Comparison of ENCODE assay signal across 18 mouse cellular contexts in the genomic region with DNA sequence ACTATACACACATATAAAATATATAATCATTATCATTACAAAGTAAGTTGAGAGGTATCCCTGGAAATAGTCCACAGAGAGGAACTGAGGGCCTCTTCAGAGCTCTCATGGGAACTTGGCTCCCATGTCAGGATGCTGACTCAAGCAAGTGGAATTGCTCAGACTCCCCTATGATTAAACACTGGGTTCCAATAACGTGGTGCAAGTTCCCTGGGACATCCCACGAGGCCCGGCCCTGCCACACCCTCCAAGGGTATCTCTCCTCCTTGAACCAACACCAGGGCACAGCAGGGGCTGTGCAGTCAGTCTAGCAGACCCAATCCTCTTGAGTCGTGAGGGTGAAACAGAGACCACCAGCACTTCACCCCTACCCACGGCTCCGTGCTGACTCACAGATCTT. TPM values are rescaled to one million over a fixed set of nuclear protein-coding genes. Genes with fewer than 3 reads are reported as not detected.
A peak's percentile ranks its signal among the peaks of the same experiment; 100 is the strongest.
DNase-seq lines count a peak whose midpoint lies in the region; ATAC-seq and TF ChIP-seq lines count a peak whose summit lies in the region.
"Had no signal": no experiment of that assay in that cellular context is flagged by ENCODE, and none has a peak within 500 bp of the region (broad histone marks: within the 10 kb centered on the region; RNA-seq: fewer than 3 reads in every experiment).

No protein-coding gene starts in this region.

- no peaks in the 10 kb centered on the region for H3K9me3 ChIP-seq in intestine, embryonic 15.5 days
- no peaks in the 10 kb centered on the region for H3K9me3 ChIP-seq in intestine, embryonic 16.5 days (ENCODE audit: control insufficient read depth, low read length)
- H3K9me3 ChIP-seq in liver, embryonic 15.5 days (replicated peaks): no peaks in the 10 kb centered on the region
- H3K9me3 ChIP-seq: embryonic facial prominence, embryonic 13.5 days; G1E; heart, embryonic 15.5 days; limb, embryonic 15.5 days; midbrain, embryonic 10.5 days had no signal

- H3K4me2 ChIP-seq in intestine, embryonic 15.5 days (replicated peaks): no peak overlapping the region
- H3K4me2 ChIP-seq in intestine, embryonic 16.5 days (ENCODE audit: low read depth, low read length): no peak overlapping the region
- H3K4me2 ChIP-seq in liver, embryonic 15.5 days: peak overlapping the region; percentile 35
- H3K4me2 ChIP-seq: embryonic facial prominence, embryonic 13.5 days; heart, embryonic 15.5 days; limb, embryonic 15.5 days had no signal

- DNase-seq in 3134 (ENCODE audit: extremely low read depth, insufficient read length, low spot score): peak; percentile 75
- no peak for DNase-seq in testis, postnatal 10 days (ENCODE audit: low spot score)
- no peak for DNase-seq in frontal cortex, postnatal 25 days (ENCODE audit: low spot score in 2 of 2)
- no peak for DNase-seq in thymus, adult 18-20 months
- DNase-seq: kidney, adult 8-10 months; kidney, postnatal 36 days; thymus, postnatal 25 days had no signal

- peak overlapping the region; percentile 13; the same call in 1 of the 2 replicates for H3K27ac ChIP-seq in intestine, embryonic 15.5 days
- no peak overlapping the region; the same call in 1 of the 2 replicates for H3K27ac ChIP-seq in intestine, embryonic 16.5 days (ENCODE audit: low read length)
- H3K27ac ChIP-seq in liver, embryonic 15.5 days (replicated peaks): peak overlapping the region; percentile 97
- H3K27ac ChIP-seq: embryonic facial prominence, embryonic 13.5 days; heart, embryonic 15.5 days; limb, embryonic 15.5 days; macrophage; midbrain, embryonic 10.5 days had no signal

- no peak overlapping the region for H3K9ac ChIP-seq in intestine, embryonic 15.5 days
- H3K9ac ChIP-seq in intestine, embryonic 16.5 days (ENCODE audit: low read depth, low read length): no peak overlapping the region
- peak overlapping the region; percentile 35; the same call in 1 of the 2 replicates for H3K9ac ChIP-seq in liver, embryonic 15.5 days
- H3K9ac ChIP-seq: embryonic facial prominence, embryonic 13.5 days; heart, embryonic 15.5 days; limb, embryonic 15.5 days had no signal

- 44% methylated on average over 6 of the region's 6 CpGs for WGBS in intestine, embryonic 15.5 days
- WGBS in intestine, embryonic 16.5 days: 39% methylated on average over 6 of the region's 6 CpGs
- WGBS in liver, embryonic 15.5 days (ENCODE audit: insufficient replicate concordance): 32% methylated on average over 6 of the region's 6 CpGs

- H3K79me2 ChIP-seq in C2C12 (ENCODE audit: control insufficient read depth, insufficient read depth): peaks cover 10% of the 10 kb centered on the region

- H3K79me3 ChIP-seq in C2C12 (ENCODE audit: low read depth): no peaks in the 10 kb centered on the region

- no peaks in the 10 kb centered on the region for H3K36me3 ChIP-seq in intestine, embryonic 15.5 days
- no peaks in the 10 kb centered on the region for H3K36me3 ChIP-seq in intestine, embryonic 16.5 days (ENCODE audit: control insufficient read depth, insufficient read depth, low read length)
- no peaks in the 10 kb centered on the region for H3K36me3 ChIP-seq in C2C12 (ENCODE audit: control insufficient read depth, insufficient read depth)
- no peaks in the 10 kb centered on the region for H3K36me3 ChIP-seq in liver, embryonic 15.5 days (replicated peaks)
- H3K36me3 ChIP-seq: embryonic facial prominence, embryonic 13.5 days; heart, embryonic 15.5 days; limb, embryonic 15.5 days had no signal

- H3ac ChIP-seq in C2C12 (ENCODE audit: control insufficient read depth, insufficient read length, low read depth): no peak overlapping the region

- TF ChIP-seq CTCF in C2C12 (IDR thresholded peaks at IDR 0.05; ENCODE audit: control insufficient read depth, insufficient read depth, insufficient read length): no peak

- ATAC-seq in intestine, embryonic 15.5 days: no peak
- ATAC-seq in intestine, embryonic 16.5 days: no peak
- 0 out of 2 replicates have a peak, but pooled peaks have one; percentile 9 for ATAC-seq in liver, embryonic 15.5 days (ENCODE audit: insufficient read depth)
- ATAC-seq: forebrain, embryonic 14.5 days had no signal

- peaks cover 10% of the 10 kb centered on the region for H3K4me1 ChIP-seq in intestine, embryonic 15.5 days (replicated peaks)
- H3K4me1 ChIP-seq in intestine, embryonic 16.5 days (ENCODE audit: control insufficient read depth, insufficient read depth, low read length): peaks cover 12% of the 10 kb centered on the region
- H3K4me1 ChIP-seq in liver, embryonic 15.5 days (replicated peaks): peaks cover 64% of the 10 kb centered on the region

- no peaks in the 10 kb centered on the region for H3K27me3 ChIP-seq in intestine, embryonic 15.5 days (replicated peaks)
- no peaks in the 10 kb centered on the region for H3K27me3 ChIP-seq in intestine, embryonic 16.5 days (replicated peaks; ENCODE audit: control insufficient read depth, insufficient read depth, low read length)
- H3K27me3 ChIP-seq in C2C12 (ENCODE audit: control insufficient read depth, insufficient read depth, insufficient read length): no peaks in the 10 kb centered on the region
- no peaks in the 10 kb centered on the region for H3K27me3 ChIP-seq in liver, embryonic 15.5 days
- H3K27me3 ChIP-seq: embryonic facial prominence, embryonic 13.5 days; heart, embryonic 15.5 days had no signal

- H3K4me3 ChIP-seq in intestine, embryonic 15.5 days (replicated peaks): no peak overlapping the region
- H3K4me3 ChIP-seq in intestine, embryonic 16.5 days (ENCODE audit: low read length): no peak overlapping the region
- H3K4me3 ChIP-seq in C2C12 (ENCODE audit: insufficient read depth, poor library complexity, severe bottlenecking): no peak overlapping the region
- no peak overlapping the region for H3K4me3 ChIP-seq in liver, embryonic 15.5 days (replicated peaks)
- H3K4me3 ChIP-seq: embryonic facial prominence, embryonic 13.5 days; heart, embryonic 15.5 days; limb, embryonic 15.5 days; midbrain, embryonic 10.5 days had no signal

TF ChIP-seq in C2C12, 6 proteins besides CTCF, POLR2A, EP300 and RAD21:
- TF ChIP-seq MYOD1 (IDR thresholded peaks at IDR 0.05; ENCODE audit: control insufficient read depth, insufficient read length, low read depth): no peak
- TF ChIP-seq CEBPB (IDR thresholded peaks at IDR 0.05; ENCODE audit: low read depth): peak; percentile 25
- TF ChIP-seq USF1 (IDR thresholded peaks at IDR 0.05; ENCODE audit: low read depth): no peak
- TF ChIP-seq MYOG (IDR thresholded peaks at IDR 0.05; ENCODE audit: control insufficient read depth, extremely low read depth, insufficient read length): no peak
- peak; percentile 95 for TF ChIP-seq MAX (IDR thresholded peaks at IDR 0.05)
- TF ChIP-seq FOSL1 (IDR thresholded peaks at IDR 0.05; ENCODE audit: insufficient read depth, low read length, poor library complexity, severe bottlenecking): no peak

RNA-seq across cellular contexts. Expression of gene Cdk5rap3, which starts 2.7 kb away (rescaled TPM):
- polyA plus RNA-seq in intestine, embryonic 15.5 days (2015; fragmentation: Nextera tagmentation; extraction: Ambion mirVana): 64.2 and 66.7 TPM in 2 replicates
- polyA plus RNA-seq in intestine, embryonic 16.5 days (2015; fragmentation: Nextera tagmentation; extraction: Ambion mirVana): 68.1 and 70.1 TPM in 2 replicates
- polyA plus RNA-seq in C2C12 (2012; fragmentation: generic; extraction: Trizol): 33.1 TPM
- 33.7 and 40.6 TPM in 2 replicates for polyA plus RNA-seq in liver, embryonic 15.5 days (2015; fragmentation: Nextera tagmentation; extraction: Ambion mirVana)

RNA-seq across cellular contexts. Expression of gene Prr15l, which starts 8.9 kb away (rescaled TPM):
- polyA plus RNA-seq in intestine, embryonic 15.5 days (2015; fragmentation: Nextera tagmentation; extraction: Ambion mirVana): 84.7 and 86.9 TPM in 2 replicates
- polyA plus RNA-seq in intestine, embryonic 16.5 days (2015; fragmentation: Nextera tagmentation; extraction: Ambion mirVana): 116 and 121 TPM in 2 replicates
- polyA plus RNA-seq in C2C12 (2012; fragmentation: generic; extraction: Trizol): 0.01 TPM
- 5.9 and 6.1 TPM in 2 replicates for polyA plus RNA-seq in liver, embryonic 15.5 days (2015; fragmentation: Nextera tagmentation; extraction: Ambion mirVana)
- polyA plus RNA-seq: macrophage had no signal

RNA-seq across cellular contexts. Expression of gene Pnpo, which starts 24.8 kb away (rescaled TPM):
- 81.9 and 92.8 TPM in 2 replicates for polyA plus RNA-seq in intestine, embryonic 15.5 days (2015; fragmentation: Nextera tagmentation; extraction: Ambion mirVana)
- 125 and 141 TPM in 2 replicates for polyA plus RNA-seq in intestine, embryonic 16.5 days (2015; fragmentation: Nextera tagmentation; extraction: Ambion mirVana)
- polyA plus RNA-seq in C2C12 (2012; fragmentation: generic; extraction: Trizol): 8.5 TPM
- polyA plus RNA-seq in liver, embryonic 15.5 days (2015; fragmentation: Nextera tagmentation; extraction: Ambion mirVana): 719 and 785 TPM in 2 replicates

Comparison
In these comparisons a context has a peak if more than half of its experiments do, and no peak if none do; other contexts are left out.
1. RNA of gene Prr15l, which starts 8.9 kb away (polyA plus RNA-seq): 116 to 121 TPM in intestine, embryonic 16.5 days and 84.7 to 86.9 TPM in intestine, embryonic 15.5 days; 5.9 to 6.1 TPM in liver, embryonic 15.5 days and 0.01 TPM in C2C12 (single experiment); every median in the first group is over 10 times any median in the second.